Mouse (Mus musculus) neural tube, embryonic 14.5 days (tissue): ENCODE measurements around the gene Gm20479. TPM values are rescaled to one million over a fixed set of nuclear protein-coding genes. Genes with fewer than 3 reads are reported as not detected.

Experiments used
- ATAC-seq: fragments of 200-750 bp; cut with Nextera tagmentation; 2 replicates; pipeline ENCODE4 v1.8.0; 2017; ENCODE audit warnings: low read depth, mild to moderate bottlenecking, moderate TSS enrichment, moderate library complexity
- H3K27ac ChIP-seq: fragments of 300-500 bp; sonication (generic); 2 replicates; pipeline ENCODE4 v1.5.1; 2014; ENCODE audit warnings: low read depth, mild to moderate bottlenecking, control low read depth, low read length, moderate library complexity, mixed read lengths
- H3K27me3 ChIP-seq: fragments of 300-500 bp; sonication (generic); 2 replicates; pipeline ENCODE4 v1.6.1; 2014; ENCODE audit warnings: low read length; ENCODE audit not compliant: control insufficient read depth, insufficient read depth
- H3K36me3 ChIP-seq: fragments of 300-500 bp; sonication (generic); 2 replicates; pipeline ENCODE4 v1.6.1; 2014; ENCODE audit warnings: low read length, mixed read lengths; ENCODE audit not compliant: control insufficient read depth, insufficient read depth
- H3K4me1 ChIP-seq: fragments of 300-500 bp; sonication (generic); 2 replicates; pipeline ENCODE4 v1.6.1; 2014; ENCODE audit warnings: low read length; ENCODE audit not compliant: control insufficient read depth, insufficient read depth
- H3K4me2 ChIP-seq: fragments of 300-500 bp; sonication (generic); 2 replicates; pipeline ENCODE4 v1.6.1; 2014; ENCODE audit warnings: mild to moderate bottlenecking, low read depth, low read length, control low read depth
- H3K4me3 ChIP-seq: fragments of 300-500 bp; sonication (generic); 2 replicates; pipeline ENCODE4 v1.5.1; 2014; ENCODE audit warnings: low read depth, low read length, control low read depth, mixed read lengths
- H3K9ac ChIP-seq: fragments of 300-500 bp; sonication (generic); replicated peaks from 2 replicates; pipeline ENCODE4 v1.6.1; 2014; ENCODE audit warnings: low read depth, mild to moderate bottlenecking, control low read depth, low read length, mixed read lengths
- H3K9me3 ChIP-seq: fragments of 300-500 bp; sonication (generic); 2 replicates; pipeline ENCODE4 v1.6.1; 2016; ENCODE audit warnings: low read length; ENCODE audit not compliant: control insufficient read depth
- WGBS: fragments of 180-500 bp; shearing (Covaris S2); extraction: QIAGEN DNeasy Blood & Tissue Kit; methylation state at CpG from one replicate; pipeline ENCODE4 v1.1.7; 2014; 5-methylcytosine and 5-hydroxymethylcytosine counted together
- polyA plus RNA-seq: library from polyadenylated mRNA; unstranded; fragments of >200 nt; fragmentation: Nextera tagmentation; extraction: Ambion mirVana; gene quantifications from 2 replicates; pipeline ENCODE4 v1.2.1, GENCODE M21; 2014

Gm20479 gene
- polyA plus RNA-seq, 1 experiment from 2014 or later = not detected

- Histone ChIP-seq H3K9ac (peak overlapping the region; percentile 54; the same call in 1 of the 2 replicates), H3K4me1 (no peaks in the 10 kb centered on the region), H3K4me2 (peak overlapping the region; percentile 70), H3K4me3 (peak overlapping the region; percentile 42), H3K27me3 (peaks cover 49% of the 10 kb centered on the region), H3K36me3 (peaks cover 6% of the 10 kb centered on the region; the same call in 1 of the 2 replicates), H3K9me3 (no peaks in the 10 kb centered on the region), H3K27ac (no peak overlapping the region)
- 3% methylated on average over 22 of the region's 22 CpGs for WGBS
- ATAC-seq = no peak; the same call in 1 of the 2 replicates
These were observed 38.4 kb upstream of the Gm20479 start for GRCm38 (mm10) chr7:27395521-27396183.

DNA sequence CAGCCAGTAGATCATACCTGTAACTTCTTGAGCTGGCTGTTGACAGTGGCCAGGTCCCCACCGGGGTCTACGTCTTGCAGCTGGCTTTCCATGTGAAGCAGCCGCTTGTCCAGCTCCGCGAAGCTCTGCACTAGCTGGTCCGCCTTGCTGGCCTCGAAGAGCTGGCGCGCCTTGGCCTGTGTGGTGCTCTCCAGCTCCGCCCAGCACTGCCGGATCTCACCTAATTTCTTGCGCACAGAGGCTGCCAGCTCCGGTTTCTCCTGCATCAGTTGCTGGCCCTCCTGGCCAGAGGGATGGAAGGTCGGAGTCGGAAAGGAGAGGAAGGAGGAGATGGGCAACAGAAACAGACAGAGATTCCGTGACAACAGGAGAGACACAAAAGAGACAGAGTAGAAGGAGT is 34.2 kb upstream of the Gm20479 start:
- no peak for ATAC-seq
- WGBS = 41% methylated on average over 16 of the region's 16 CpGs

GRCm38 (mm10) chr7:27389213-27389612 is 32.0 kb upstream of the Gm20479 start:
- 77% methylated on average over 6 of the region's 6 CpGs for whole genome bisulfite sequencing
- no peak overlapping the region for H3K4me2 ChIP-seq
- ATAC-seq = no peak
- H3K27me3 ChIP-seq = peaks cover 20% of the 10 kb centered on the region
- no peak overlapping the region for H3K27ac ChIP-seq
- no peak overlapping the region for H3K9ac ChIP-seq
- H3K4me1 ChIP-seq = no peaks in the 10 kb centered on the region
- peaks cover 6% of the 10 kb centered on the region; the same call in 1 of the 2 replicates for H3K36me3 ChIP-seq
- no peaks in the 10 kb centered on the region for H3K9me3 ChIP-seq
- no peak overlapping the region for H3K4me3 ChIP-seq

More for the DNA sequence above, 34.2 kb upstream of the Gm20479 start:
- H3K27me3 ChIP-seq = peaks cover 40% of the 10 kb centered on the region
- H3K4me2 ChIP-seq = no peak overlapping the region
- no peaks in the 10 kb centered on the region for H3K4me1 ChIP-seq
- H3K9ac ChIP-seq = no peak overlapping the region
- no peak overlapping the region for H3K27ac ChIP-seq
- H3K36me3 ChIP-seq = peaks cover 6% of the 10 kb centered on the region; the same call in 1 of the 2 replicates
- H3K4me3 ChIP-seq = no peak overlapping the region
- no peaks in the 10 kb centered on the region for H3K9me3 ChIP-seq

DNA sequence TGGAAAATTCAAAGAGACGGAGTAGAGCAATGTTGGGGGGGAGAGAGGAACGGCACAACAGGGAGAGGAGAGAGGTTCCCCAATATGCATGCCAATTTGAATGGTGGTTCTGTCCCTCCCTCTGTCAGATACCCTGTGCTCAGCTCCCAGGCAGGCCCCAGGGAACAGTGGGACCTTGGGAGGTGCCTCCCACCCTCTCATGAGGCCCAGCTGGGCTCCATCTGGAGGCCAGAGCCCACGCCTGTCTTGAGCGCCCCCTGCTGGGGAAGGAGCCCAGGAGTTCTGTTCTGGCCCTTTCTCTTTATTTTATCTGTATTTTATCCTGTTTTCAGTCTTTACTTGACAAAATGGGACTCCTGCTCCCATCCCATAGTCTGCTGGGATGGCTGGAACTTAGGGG is 27.5 kb upstream of the Gm20479 start:
- ATAC-seq = no peak
- Histone ChIP-seq H3K27ac (no peak overlapping the region), H3K4me3 (no peak overlapping the region), H3K4me2 (no peak overlapping the region), H3K27me3 (no peaks in the 10 kb centered on the region), H3K9ac (no peak overlapping the region), H3K9me3 (no peaks in the 10 kb centered on the region), H3K36me3 (no peaks in the 10 kb centered on the region), H3K4me1 (no peaks in the 10 kb centered on the region)
- WGBS = 32% methylated on average over 4 of the region's 4 CpGs

DNA sequence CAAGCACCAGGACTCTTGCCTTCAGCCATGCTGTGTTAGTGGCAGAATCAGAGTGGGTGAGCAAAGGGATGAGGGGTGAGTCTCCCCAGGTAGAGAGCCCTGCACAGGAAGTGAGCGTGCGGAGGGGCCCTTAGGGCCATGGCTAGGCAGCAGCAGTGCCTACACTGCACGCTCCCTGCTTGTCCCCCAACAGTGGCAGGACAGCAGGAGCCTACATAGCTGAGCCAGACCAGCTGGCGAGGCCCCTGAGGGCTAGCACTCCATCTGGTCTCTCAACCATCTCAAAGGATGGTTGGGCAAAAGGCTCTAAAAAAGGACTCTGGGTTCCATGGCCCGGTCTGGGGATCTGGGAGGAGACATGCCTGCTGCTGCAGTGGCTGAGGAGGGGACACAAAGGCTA is 26.9 kb upstream of the Gm20479 start:
- H3K27ac ChIP-seq = no peak overlapping the region
- no peaks in the 10 kb centered on the region for H3K4me1 ChIP-seq
- no peaks in the 10 kb centered on the region; the same call in 1 of the 2 replicates for H3K27me3 ChIP-seq
- no peak overlapping the region for H3K4me2 ChIP-seq
- H3K36me3 ChIP-seq = no peaks in the 10 kb centered on the region
- 60% methylated on average over 5 of the region's 5 CpGs for WGBS
- H3K9ac ChIP-seq = no peak overlapping the region
- no peak for ATAC-seq
- H3K9me3 ChIP-seq = no peaks in the 10 kb centered on the region
- H3K4me3 ChIP-seq = no peak overlapping the region

- Histone ChIP-seq H3K4me3 (no peak overlapping the region), H3K9ac (no peak overlapping the region), H3K36me3 (no peaks in the 10 kb centered on the region), H3K9me3 (no peaks in the 10 kb centered on the region), H3K27me3 (no peaks in the 10 kb centered on the region; the same call in 1 of the 2 replicates), H3K27ac (no peak overlapping the region), H3K4me1 (no peaks in the 10 kb centered on the region), H3K4me2 (no peak overlapping the region)
- whole genome bisulfite sequencing = 87% methylated on average over 1 of the region's 1 CpGs
- ATAC-seq = no peak
These were observed 26.0 kb upstream of the Gm20479 start for GRCm38 (mm10) chr7:27383233-27383632.

GRCm38 (mm10) chr7:27381560-27381959 is 24.3 kb upstream of the Gm20479 start:
- H3K4me3 ChIP-seq = no peak overlapping the region
- H3K4me1 ChIP-seq = no peaks in the 10 kb centered on the region
- no peak for ATAC-seq
- WGBS = 67% methylated on average over 4 of the region's 4 CpGs
- no peak overlapping the region for H3K4me2 ChIP-seq
- H3K36me3 ChIP-seq = no peaks in the 10 kb centered on the region
- H3K27ac ChIP-seq = no peak overlapping the region
- no peaks in the 10 kb centered on the region for H3K9me3 ChIP-seq
- H3K9ac ChIP-seq = no peak overlapping the region
- peaks cover 7% of the 10 kb centered on the region for H3K27me3 ChIP-seq

DNA sequence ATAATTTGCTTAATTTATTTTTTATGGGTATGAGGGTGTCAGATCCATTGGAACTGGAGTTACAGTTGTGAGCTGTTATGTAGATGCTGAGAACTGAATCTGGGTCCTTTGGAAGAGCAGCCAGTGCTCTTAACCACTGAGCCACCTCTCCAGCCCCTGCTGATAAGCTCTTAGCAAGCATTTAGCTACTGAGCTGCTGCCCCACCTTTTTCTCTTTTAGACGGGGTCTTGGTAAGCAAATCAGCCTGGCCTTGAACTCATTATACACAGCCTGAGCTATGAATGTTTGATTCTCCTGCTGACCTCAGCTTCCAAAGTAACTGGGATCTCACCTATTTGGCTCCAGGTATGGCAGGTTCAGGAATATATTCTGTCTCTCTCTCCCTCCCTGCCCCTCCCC is 23.8 kb upstream of the Gm20479 start:
- Histone ChIP-seq H3K9me3 (no peaks in the 10 kb centered on the region), H3K4me1 (no peaks in the 10 kb centered on the region), H3K4me2 (no peak overlapping the region), H3K27ac (no peak overlapping the region), H3K36me3 (no peaks in the 10 kb centered on the region), H3K9ac (no peak overlapping the region), H3K4me3 (no peak overlapping the region), H3K27me3 (peaks cover 10% of the 10 kb centered on the region)
- WGBS = 44% methylated on average over 1 of the region's 1 CpGs
- no peak for ATAC-seq

DNA sequence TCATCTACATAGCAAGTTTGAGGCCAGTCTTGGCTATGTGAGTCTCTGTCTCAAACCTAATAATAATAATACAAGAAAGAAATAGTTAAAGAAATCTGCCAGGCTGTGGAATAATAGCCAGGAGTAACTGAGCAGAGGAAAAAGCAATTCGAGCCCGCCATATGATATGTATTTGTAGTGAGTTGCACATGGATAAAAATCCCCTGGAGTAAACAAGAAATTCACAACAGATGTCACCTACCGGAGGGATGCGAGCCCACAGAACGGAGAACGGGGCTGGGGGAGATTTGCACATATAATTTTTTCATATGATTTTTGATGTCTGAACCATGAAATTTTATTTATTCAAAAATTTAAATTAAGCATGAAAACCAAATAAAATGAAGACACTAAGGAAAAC is 22.6 kb upstream of the Gm20479 start:
- H3K4me3 ChIP-seq = no peak overlapping the region
- no peak for ATAC-seq
- no peak overlapping the region for H3K27ac ChIP-seq
- no peaks in the 10 kb centered on the region for H3K4me1 ChIP-seq
- H3K27me3 ChIP-seq = peaks cover 16% of the 10 kb centered on the region
- no peaks in the 10 kb centered on the region for H3K9me3 ChIP-seq
- no peak overlapping the region for H3K4me2 ChIP-seq
- WGBS = 76% methylated on average over 6 of the region's 6 CpGs
- H3K36me3 ChIP-seq = no peaks in the 10 kb centered on the region
- no peak overlapping the region for H3K9ac ChIP-seq
